ENCODE assay signal across 14 mouse cellular contexts in genomic region chr6:127472078-127472477, GRCm38 (mm10). TPM values are rescaled to one million over a fixed set of nuclear protein-coding genes. Genes with fewer than 3 reads are reported as not detected.
A peak's percentile ranks its signal among the peaks of the same experiment; 100 is the strongest.
DNase-seq lines count a peak whose midpoint lies in the region; ATAC-seq and TF ChIP-seq lines count a peak whose summit lies in the region.
"Had no signal": no experiment of that assay in that cellular context is flagged by ENCODE, and none has a peak within 500 bp of the region (broad histone marks: within the 10 kb centered on the region; RNA-seq: fewer than 3 reads in every experiment).

No protein-coding gene starts in this region.

- 0 out of 2 replicates have a peak, but pooled peaks cover 5% of the 10 kb centered on the region for H3K36me3 ChIP-seq in lung, postnatal 0 days (ENCODE audit: insufficient read depth, low read length)

- H3K9me3 ChIP-seq in lung, postnatal 0 days (ENCODE audit: low read length) = no peaks in the 10 kb centered on the region
- H3K9me3 ChIP-seq: hindbrain, embryonic 13.5 days; limb, embryonic 15.5 days had no signal

- no peak overlapping the region for H3K4me2 ChIP-seq in lung, postnatal 0 days (replicated peaks; ENCODE audit: low read depth, low read length)
- H3K4me2 ChIP-seq: hindbrain, embryonic 13.5 days; limb, embryonic 15.5 days had no signal

- DNase-seq in A20 (ENCODE audit: low read depth, low spot score) = peak; percentile 81
- no peak for DNase-seq in frontal cortex, postnatal 10 days (ENCODE audit: low spot score in 2 of 2)
- DNase-seq in c-Kit-positive CD71-positive TER-119-positive erythroid progenitor cells, embryonic 14.5 days (ENCODE audit: low spot score) = no peak
- no peak for DNase-seq in frontal cortex, postnatal 25 days (ENCODE audit: low spot score in 2 of 2)
- no peak for DNase-seq in lung, postnatal 0 days (ENCODE audit: low spot score)
- DNase-seq: cerebellum, postnatal 14 days; gastrocnemius, adult 2 months; right cerebral cortex, postnatal 14 days had no signal

- H3K27ac ChIP-seq in lung, postnatal 0 days (ENCODE audit: low read length) = no peak overlapping the region
- H3K27ac ChIP-seq: gastrocnemius, adult 2 months; hindbrain, embryonic 13.5 days; limb, embryonic 15.5 days had no signal

- H3K27me3 ChIP-seq in lung, postnatal 0 days (replicated peaks; ENCODE audit: insufficient read depth, low read length) = no peaks in the 10 kb centered on the region
- H3K27me3 ChIP-seq: hindbrain, embryonic 13.5 days; limb, embryonic 15.5 days had no signal

- TF ChIP-seq CTCF in lung, postnatal 0 days (IDR thresholded peaks at IDR 0.05) = no peak

- TF ChIP-seq EP300 in lung, postnatal 0 days (IDR thresholded peaks at IDR 0.05) = no peak

- no peak overlapping the region for H3K9ac ChIP-seq in lung, postnatal 0 days (replicated peaks; ENCODE audit: low read depth)
- H3K9ac ChIP-seq: hindbrain, embryonic 13.5 days; limb, embryonic 15.5 days had no signal

- ATAC-seq in CD4-positive, CD25-positive, alpha-beta regulatory T cell, adult 4 months = peak; percentile 78
- peak; percentile 97 for ATAC-seq in granulocyte monocyte progenitor cell, adult 5-6 weeks (replicated peaks; ENCODE audit: poor library complexity, severe bottlenecking)
- ATAC-seq in neutrophil, adult 5-6 weeks (ENCODE audit: extremely low read depth, insufficient number of reproducible peaks, low FRiP score, poor library complexity, severe bottlenecking) = peak; percentile 95
- no peak for ATAC-seq in lung, postnatal 0 days

- H3K4me3 ChIP-seq in lung, postnatal 0 days (ENCODE audit: low read depth, low read length) = no peak overlapping the region
- H3K4me3 ChIP-seq: gastrocnemius, adult 2 months; hindbrain, embryonic 13.5 days; limb, embryonic 15.5 days; myocyte had no signal

- WGBS in lung, postnatal 0 days = 52% methylated on average over 4 of the region's 4 CpGs

- H3K4me1 ChIP-seq in lung, postnatal 0 days (ENCODE audit: insufficient read depth, low read depth, low read length) = no peaks in the 10 kb centered on the region
- H3K4me1 ChIP-seq: hindbrain, embryonic 13.5 days had no signal

RNA-seq across cellular contexts. Expression of gene Parp11, which starts 25.4 kb away (rescaled TPM):
- polyA plus RNA-seq in CD4-positive, CD25-positive, alpha-beta regulatory T cell, adult 4 months (2017; shearing (Covaris generic)) = 10 to 100 TPM; 68.1 to 69.0 TPM
- 21.4 and 36.6 TPM in 2 replicates for total RNA-seq in granulocyte monocyte progenitor cell, adult 5-6 weeks (2014; fragmentation: Nextera tagmentation)
- 24.9 and 33.3 TPM in 2 replicates for total RNA-seq in granulocyte monocyte progenitor cell, adult 5-6 weeks (2017)
- 57.5 and 57.7 TPM in 2 replicates for total RNA-seq in neutrophil, adult 5-6 weeks (2017)
- 10.6 and 11.5 TPM in 2 replicates for polyA plus RNA-seq in lung, postnatal 0 days (2015; fragmentation: Nextera tagmentation; extraction: Ambion mirVana)
